Mouse (Mus musculus) heart, embryonic 14.5 days (tissue): Measurements from ENCODE around the gene Dock8. TPM values are rescaled to one million over a fixed set of nuclear protein-coding genes. Genes with fewer than 3 reads are reported as not detected.

Experiments used
- ATAC-seq: fragments of 200-750 bp; cut with Nextera tagmentation; 2 replicates; pipeline ENCODE4 v1.8.0; 2017; ENCODE audit warnings: low read depth, moderate TSS enrichment; ENCODE audit not compliant: insufficient number of reproducible peaks, insufficient read depth, low FRiP score
- H3K27ac ChIP-seq, 2 experiments: fragments of 200-500 bp in 1 of 2; fragments of 300-500 bp in 1 of 2; sonication (generic) in 1 of 2; replicated peaks in 1 of 2; 2 replicates each; pipeline ENCODE4 v1.5.1; 2012 to 2014; ENCODE audit warnings: low read depth in 2 of 2, low read length in 2 of 2, control low read depth in 1 of 2, mild to moderate bottlenecking in 1 of 2, mixed read lengths in 1 of 2; ENCODE audit not compliant: control insufficient read depth in 1 of 2, insufficient read depth in 1 of 2
- H3K27me3 ChIP-seq: fragments of 300-500 bp; sonication (generic); 2 replicates; pipeline ENCODE4 v1.6.1; 2014; ENCODE audit warnings: mild to moderate bottlenecking, low read length, control low read depth; ENCODE audit not compliant: control insufficient read depth, insufficient read depth
- H3K36me3 ChIP-seq: fragments of 300-500 bp; sonication (generic); 2 replicates; pipeline ENCODE4 v1.6.1; 2014; ENCODE audit warnings: mild to moderate bottlenecking, control low read depth, low read length, mixed read lengths; ENCODE audit not compliant: control insufficient read depth, insufficient read depth
- H3K4me1 ChIP-seq, 2 experiments: fragments of 200-500 bp in 1 of 2; fragments of 300-500 bp in 1 of 2; sonication (generic) in 1 of 2; 2 replicates each; pipeline ENCODE4 v1.6.1; 2012 to 2014; ENCODE audit warnings: low read length in 2 of 2, control low read depth in 1 of 2, mixed read lengths in 1 of 2; ENCODE audit not compliant: control insufficient read depth in 2 of 2, insufficient read depth in 2 of 2
- H3K4me2 ChIP-seq: fragments of 300-500 bp; sonication (generic); 2 replicates; pipeline ENCODE4 v1.6.1; 2014; ENCODE audit warnings: mild to moderate bottlenecking, low read length
- H3K4me3 ChIP-seq, 2 experiments: fragments of 200-500 bp in 1 of 2; fragments of 300-500 bp in 1 of 2; sonication (generic) in 1 of 2; 2 replicates each; pipeline ENCODE4 v1.5.1; 2012 to 2014; ENCODE audit warnings: low read length in 2 of 2, mild to moderate bottlenecking in 2 of 2, control low read depth in 1 of 2, low read depth in 1 of 2, moderate library complexity in 1 of 2; ENCODE audit not compliant: control insufficient read depth in 1 of 2, insufficient read depth in 1 of 2
- H3K9ac ChIP-seq: fragments of 300-500 bp; sonication (generic); 2 replicates; pipeline ENCODE4 v1.6.1; 2014; ENCODE audit warnings: mild to moderate bottlenecking, low read length
- H3K9me3 ChIP-seq: fragments of 300-500 bp; sonication (generic); 2 replicates; pipeline ENCODE4 v1.6.1; 2016; ENCODE audit warnings: low read length, control low read depth; ENCODE audit not compliant: control insufficient read depth
- WGBS: fragments of 180-500 bp; shearing (Covaris S2); extraction: QIAGEN DNeasy Blood & Tissue Kit; methylation state at CpG from one replicate; pipeline ENCODE4 v1.1.7; 2014; 5-methylcytosine and 5-hydroxymethylcytosine counted together
- polyA plus RNA-seq: library from polyadenylated mRNA; unstranded; fragments of >200 nt; fragmentation: Nextera tagmentation; extraction: Ambion mirVana; gene quantifications from 2 replicates; pipeline ENCODE4 v1.2.1, GENCODE M21; 2014

Dock8 gene
- polyA plus RNA-seq, 1 experiment from 2014 or later: 4.6 TPM

DNA sequence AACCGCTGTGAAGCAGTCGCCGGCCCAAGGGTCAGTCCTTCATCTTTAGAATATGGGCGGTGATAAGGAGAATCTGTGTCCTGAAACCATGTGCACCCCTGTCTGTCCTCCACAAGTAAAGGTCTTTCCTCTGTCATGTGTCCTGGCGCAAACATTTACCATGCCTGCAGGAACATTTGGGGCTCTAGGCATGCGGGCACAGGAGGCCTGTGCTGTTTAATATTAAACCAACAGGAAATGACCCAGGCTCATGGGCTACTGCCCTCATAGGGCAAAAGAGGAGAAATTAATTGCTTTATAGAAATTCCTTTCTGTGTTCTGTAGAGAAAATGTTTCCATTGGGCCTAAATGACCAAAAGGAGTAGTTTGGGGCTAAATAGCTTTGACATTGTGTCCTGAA, 36.5 kb downstream of the Dock8 start:
- Histone ChIP-seq H3K9ac (no peak overlapping the region), H3K27me3 (no peaks in the 10 kb centered on the region), H3K4me2 (no peak overlapping the region), H3K27ac (no peak overlapping the region), H3K9me3 (no peaks in the 10 kb centered on the region), H3K36me3 (no peaks in the 10 kb centered on the region), H3K4me3 (no peak overlapping the region), H3K4me1 (peaks cover 0 to 4% of the 10 kb centered on the region in 2 experiments; a peak in 2 of 4 replicates)
- WGBS: 90% methylated on average over 6 of the region's 6 CpGs
- ATAC-seq: no peak

DNA sequence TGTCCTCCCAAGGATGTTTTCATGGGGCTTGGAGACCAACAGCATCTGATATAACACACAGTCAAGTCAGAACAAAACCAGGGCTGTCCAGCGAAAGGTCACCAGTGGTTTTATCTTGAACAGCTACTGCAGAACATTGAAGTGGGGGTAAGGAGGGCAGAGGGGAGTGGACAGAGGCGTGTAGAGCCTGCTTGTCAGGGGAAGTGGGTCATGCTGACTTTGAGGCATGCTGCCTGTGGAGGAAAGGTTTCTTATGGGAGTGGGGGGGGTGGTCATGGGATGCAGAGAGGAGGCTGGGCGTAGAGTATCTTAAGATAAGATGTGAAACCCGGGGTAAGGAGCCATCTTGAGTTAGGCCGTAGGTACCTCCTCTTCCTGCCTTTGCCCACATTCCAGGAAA, 37.5 kb downstream of the Dock8 start:
- Histone ChIP-seq H3K4me3 (no peak overlapping the region), H3K36me3 (no peaks in the 10 kb centered on the region), H3K27me3 (no peaks in the 10 kb centered on the region), H3K4me2 (no peak overlapping the region), H3K27ac (no peak overlapping the region), H3K9me3 (no peaks in the 10 kb centered on the region), H3K4me1 (peaks cover 0 to 4% of the 10 kb centered on the region in 2 experiments; a peak in 2 of 4 replicates), H3K9ac (no peak overlapping the region)
- no peak for ATAC-seq
- WGBS: 44% methylated on average over 5 of the region's 5 CpGs

DNA sequence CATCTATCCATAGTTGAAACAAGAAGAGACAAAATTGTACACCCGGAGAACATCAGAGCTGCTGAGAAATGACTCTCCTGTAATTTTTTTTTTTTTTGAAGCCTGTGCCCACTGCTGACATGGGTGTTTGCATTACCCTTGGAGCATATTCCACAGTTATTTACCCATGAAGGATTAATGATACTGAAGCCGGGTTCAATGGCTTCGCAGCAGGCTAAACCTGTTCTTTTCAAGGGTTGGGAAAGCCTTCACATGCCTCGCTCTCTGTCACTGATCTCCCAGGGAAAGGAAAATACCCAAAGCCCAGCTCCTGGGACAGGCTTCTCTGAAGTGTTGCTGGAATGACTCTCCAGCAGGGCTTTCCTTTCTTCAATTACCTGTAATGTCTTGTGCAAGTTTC, 37.9 kb downstream of the Dock8 start:
- no peak overlapping the region for H3K4me3 ChIP-seq
- H3K4me1 ChIP-seq: peaks cover 0 to 4% of the 10 kb centered on the region in 2 experiments; a peak in 2 of 4 replicates
- H3K27me3 ChIP-seq: no peaks in the 10 kb centered on the region
- no peak overlapping the region for H3K27ac ChIP-seq
- no peak for ATAC-seq
- H3K9me3 ChIP-seq: no peaks in the 10 kb centered on the region
- no peaks in the 10 kb centered on the region for H3K36me3 ChIP-seq
- H3K9ac ChIP-seq: no peak overlapping the region
- no peak overlapping the region for H3K4me2 ChIP-seq
- WGBS: 89% methylated on average over 4 of the region's 4 CpGs

DNA sequence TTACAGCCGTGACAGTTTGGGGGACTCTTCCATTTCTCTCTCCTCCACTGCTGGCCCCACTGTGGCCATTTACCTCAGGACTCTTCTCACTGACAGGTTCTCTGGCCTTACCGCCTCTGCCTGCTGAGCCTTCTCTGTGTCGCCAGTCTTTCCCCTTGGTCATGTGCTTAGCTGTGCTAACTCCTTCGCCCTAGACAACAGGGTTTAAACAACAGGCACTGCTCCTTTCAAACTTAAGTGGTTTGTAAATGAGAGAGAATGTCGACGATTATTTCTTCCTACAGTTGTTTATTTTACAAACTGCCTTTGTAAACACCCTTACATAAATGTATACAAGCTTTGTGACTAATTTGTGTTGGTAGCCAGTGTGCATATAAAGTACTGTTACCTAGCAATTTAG, 39.0 kb downstream of the Dock8 start:
- ATAC-seq: no peak
- H3K9me3 ChIP-seq: no peaks in the 10 kb centered on the region
- no peak overlapping the region for H3K4me3 ChIP-seq
- no peak overlapping the region for H3K9ac ChIP-seq
- WGBS: 66% methylated on average over 6 of the region's 6 CpGs
- H3K4me1 ChIP-seq: peaks cover 0 to 4% of the 10 kb centered on the region in 2 experiments; a peak in 2 of 4 replicates
- no peak overlapping the region for H3K27ac ChIP-seq
- no peak overlapping the region for H3K4me2 ChIP-seq
- no peaks in the 10 kb centered on the region for H3K36me3 ChIP-seq
- H3K27me3 ChIP-seq: no peaks in the 10 kb centered on the region

DNA sequence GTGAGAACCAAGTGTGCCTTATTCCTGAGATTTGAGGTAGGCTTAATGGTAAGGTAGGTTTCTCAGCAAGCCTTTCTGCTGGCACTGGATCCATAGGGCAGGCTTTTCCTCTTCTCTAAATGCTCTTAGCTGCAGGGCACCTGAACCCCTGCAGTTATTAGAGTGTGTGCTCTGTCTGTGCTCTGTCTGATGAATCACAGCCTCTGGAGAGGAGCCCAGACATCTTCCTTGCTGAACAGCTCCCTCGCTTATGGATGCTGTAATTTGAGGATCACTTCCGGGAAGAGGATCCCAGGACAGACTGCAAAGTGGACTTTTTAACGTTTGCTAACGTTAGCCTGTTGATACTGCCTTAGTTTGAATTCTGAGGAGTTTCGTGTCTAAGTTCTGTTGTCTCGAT, 41.9 kb downstream of the Dock8 start:
- Histone ChIP-seq H3K27me3 (no peaks in the 10 kb centered on the region), H3K27ac (no peak overlapping the region), H3K9me3 (no peaks in the 10 kb centered on the region), H3K4me2 (no peak overlapping the region), H3K9ac (no peak overlapping the region), H3K4me3 (no peak overlapping the region), H3K4me1 (peaks cover 0 to 4% of the 10 kb centered on the region in 2 experiments; a peak in 2 of 4 replicates), H3K36me3 (no peaks in the 10 kb centered on the region)
- no peak for ATAC-seq
- 47% methylated on average over 6 of the region's 6 CpGs for WGBS

DNA sequence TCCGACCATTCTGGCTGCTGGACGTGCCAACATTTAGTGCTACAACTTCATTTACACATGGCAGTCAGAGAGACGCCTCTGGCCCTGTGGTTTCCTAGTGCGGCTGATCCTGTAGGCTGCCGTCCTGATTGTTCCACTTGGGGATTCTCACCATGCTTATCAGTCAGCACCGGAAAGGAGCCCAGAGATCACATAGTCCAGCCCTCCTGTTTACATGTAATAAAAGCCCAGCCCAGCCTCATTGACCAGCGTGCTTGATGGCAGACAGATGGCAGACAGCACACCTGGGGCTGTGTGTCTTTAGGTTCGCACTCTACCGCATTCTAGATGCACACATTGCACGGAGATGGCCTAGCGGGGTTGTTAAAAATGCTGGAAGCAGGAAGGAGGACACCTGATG, 43.6 kb downstream of the Dock8 start:
- ATAC-seq: no peak
- H3K4me1 ChIP-seq: no peaks in the 10 kb centered on the region
- H3K27me3 ChIP-seq: no peaks in the 10 kb centered on the region
- no peaks in the 10 kb centered on the region for H3K36me3 ChIP-seq
- H3K4me3 ChIP-seq: no peak overlapping the region
- H3K27ac ChIP-seq: no peak overlapping the region
- 55% methylated on average over 11 of the region's 11 CpGs for WGBS
- no peak overlapping the region for H3K9ac ChIP-seq
- no peaks in the 10 kb centered on the region for H3K9me3 ChIP-seq
- H3K4me2 ChIP-seq: no peak overlapping the region

DNA sequence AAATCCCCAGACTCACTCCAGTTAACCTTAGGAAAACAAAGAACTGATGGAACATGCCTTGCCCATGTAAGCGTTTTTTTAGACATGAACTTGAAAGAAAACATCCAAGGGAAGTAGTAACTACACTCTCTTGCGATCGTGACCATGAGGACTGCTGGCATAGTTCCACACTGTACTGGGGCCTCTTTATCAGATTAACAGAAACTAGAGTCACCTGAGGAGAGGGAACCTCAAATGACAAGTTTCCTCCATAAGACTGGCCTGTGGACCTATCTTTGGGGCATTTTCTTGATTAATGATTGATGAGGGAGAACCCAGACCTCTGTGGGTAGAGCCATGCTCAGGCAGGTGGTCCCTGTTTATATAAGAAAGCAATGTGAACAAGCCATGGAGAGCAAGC, 44.7 kb downstream of the Dock8 start:
- Histone ChIP-seq H3K36me3 (no peaks in the 10 kb centered on the region), H3K4me1 (no peaks in the 10 kb centered on the region), H3K27ac (no peak overlapping the region), H3K9me3 (no peaks in the 10 kb centered on the region), H3K4me2 (no peak overlapping the region), H3K9ac (no peak overlapping the region), H3K4me3 (no peak overlapping the region), H3K27me3 (no peaks in the 10 kb centered on the region)
- ATAC-seq: no peak
- 68% methylated on average over 3 of the region's 3 CpGs for WGBS

DNA sequence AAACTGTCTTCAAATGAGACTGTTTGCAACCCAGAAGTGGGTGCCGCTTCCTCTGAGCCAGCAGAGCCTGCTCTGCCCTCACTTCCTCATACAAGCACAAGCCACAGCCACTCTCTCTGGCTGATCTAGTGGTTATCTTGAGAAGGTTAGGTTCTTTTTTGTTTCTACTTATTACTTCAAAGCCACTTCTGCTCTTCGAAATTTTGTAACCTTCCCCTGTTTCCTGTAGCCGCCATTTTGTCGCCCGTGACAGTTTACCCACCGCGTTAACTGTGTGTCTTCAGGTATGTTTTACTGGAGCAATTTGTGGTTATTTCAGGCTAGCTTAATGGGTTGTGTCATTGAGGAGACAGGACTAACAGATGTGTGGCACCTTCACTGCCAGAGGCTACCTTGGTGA, 53.0 kb downstream of the Dock8 start:
- H3K27me3 ChIP-seq: no peaks in the 10 kb centered on the region
- 91% methylated on average over 7 of the region's 7 CpGs for WGBS
- H3K4me3 ChIP-seq: no peak overlapping the region
- no peak overlapping the region for H3K9ac ChIP-seq
- no peak overlapping the region for H3K27ac ChIP-seq
- no peaks in the 10 kb centered on the region for H3K36me3 ChIP-seq
- H3K4me1 ChIP-seq: peaks cover 0 to 4% of the 10 kb centered on the region in 2 experiments; a peak in 1 of 4 replicates
- no peak for ATAC-seq
- no peak overlapping the region for H3K4me2 ChIP-seq
- H3K9me3 ChIP-seq: no peaks in the 10 kb centered on the region
